ENCODE assay signal across 9 mouse cellular contexts in genomic region chr10:45469027-45469996, GRCm38 (mm10). TPM values are rescaled to one million over a fixed set of nuclear protein-coding genes. Genes with fewer than 3 reads are reported as not detected.
DNase-seq lines count a peak whose midpoint lies in the region; ATAC-seq and TF ChIP-seq lines count a peak whose summit lies in the region.
"Had no signal": no experiment of that assay in that cellular context is flagged by ENCODE, and none has a peak within 500 bp of the region (broad histone marks: within the 10 kb centered on the region; RNA-seq: fewer than 3 reads in every experiment).

No protein-coding gene starts in this region.

- no peaks in the 10 kb centered on the region for H3K36me3 ChIP-seq in lung, postnatal 0 days (ENCODE audit: insufficient read depth, low read length)
- no peaks in the 10 kb centered on the region for H3K36me3 ChIP-seq in forebrain, embryonic 15.5 days
- H3K36me3 ChIP-seq in stomach, embryonic 16.5 days (ENCODE audit: control insufficient read depth, insufficient read depth, low read length), result no peaks in the 10 kb centered on the region

- no peak for TF ChIP-seq CTCF in lung, postnatal 0 days (IDR thresholded peaks at IDR 0.05)

- WGBS in lung, postnatal 0 days, result 2% methylated on average over 21 of the region's 21 CpGs
- WGBS in forebrain, embryonic 15.5 days, result 3% methylated on average over 21 of the region's 21 CpGs
- WGBS in stomach, embryonic 16.5 days, result 2% methylated on average over 21 of the region's 21 CpGs

- H3K9ac ChIP-seq in lung, postnatal 0 days (replicated peaks; ENCODE audit: low read depth), result no peak overlapping the region
- 0 out of 2 replicates have a peak overlapping the region, but pooled peaks have one; percentile 7 for H3K9ac ChIP-seq in forebrain, embryonic 15.5 days (replicated peaks)
- peak overlapping the region; percentile 29; the same call in 1 of the 2 replicates for H3K9ac ChIP-seq in stomach, embryonic 16.5 days (ENCODE audit: low read length)

- TF ChIP-seq EP300 in lung, postnatal 0 days (IDR thresholded peaks at IDR 0.05), result no peak

- H3K9me3 ChIP-seq in lung, postnatal 0 days (ENCODE audit: low read length), result no peaks in the 10 kb centered on the region
- H3K9me3 ChIP-seq in forebrain, embryonic 15.5 days, result no peaks in the 10 kb centered on the region
- no peaks in the 10 kb centered on the region for H3K9me3 ChIP-seq in stomach, embryonic 16.5 days (replicated peaks; ENCODE audit: control insufficient read depth, low read length)

- H3K4me2 ChIP-seq in lung, postnatal 0 days (replicated peaks; ENCODE audit: low read depth, low read length), result peak overlapping the region; percentile 50
- H3K4me2 ChIP-seq in forebrain, embryonic 15.5 days (replicated peaks), result peak overlapping the region; percentile 53
- H3K4me2 ChIP-seq in stomach, embryonic 16.5 days (ENCODE audit: low read depth, low read length), result peak overlapping the region; percentile 60

- H3K27me3 ChIP-seq in lung, postnatal 0 days (replicated peaks; ENCODE audit: insufficient read depth, low read length), result peaks cover 6% of the 10 kb centered on the region; the same call in 1 of the 2 replicates
- peaks cover 27% of the 10 kb centered on the region for H3K27me3 ChIP-seq in forebrain, embryonic 15.5 days
- H3K27me3 ChIP-seq in stomach, embryonic 16.5 days (ENCODE audit: control insufficient read depth, insufficient read depth, low read length), result peaks cover 20% of the 10 kb centered on the region

- no peak for DNase-seq in lung, postnatal 0 days (ENCODE audit: low spot score)
- DNase-seq in lung, postnatal 14 days, result no peak
- peak; percentile 25 for DNase-seq in liver
- DNase-seq in ovary, adult 18-20 months (ENCODE audit: low spot score), result no peak
- no peak for DNase-seq in layer of hippocampus, postnatal 36 days
- DNase-seq in cerebellum, postnatal 25 days, result no peak
- DNase-seq: adrenal gland, postnatal 14 days had no signal

- H3K4me3 ChIP-seq in lung, postnatal 0 days (ENCODE audit: low read depth, low read length), result peak overlapping the region; percentile 33
- H3K4me3 ChIP-seq in forebrain, embryonic 15.5 days, result peak overlapping the region; percentile 38
- peak overlapping the region; percentile 39 for H3K4me3 ChIP-seq in stomach, embryonic 16.5 days (replicated peaks; ENCODE audit: low read length)

- no peaks in the 10 kb centered on the region for H3K4me1 ChIP-seq in lung, postnatal 0 days (ENCODE audit: insufficient read depth, low read depth, low read length)
- peaks cover 17% of the 10 kb centered on the region for H3K4me1 ChIP-seq in forebrain, embryonic 15.5 days
- H3K4me1 ChIP-seq in stomach, embryonic 16.5 days (ENCODE audit: control insufficient read depth, insufficient read depth, low read length), result no peaks in the 10 kb centered on the region

- H3K27ac ChIP-seq in lung, postnatal 0 days (ENCODE audit: low read length), result no peak overlapping the region
- no peak overlapping the region for H3K27ac ChIP-seq in forebrain, embryonic 15.5 days (replicated peaks)
- H3K27ac ChIP-seq in stomach, embryonic 16.5 days (ENCODE audit: low read length), result no peak overlapping the region

- ATAC-seq in lung, postnatal 0 days, result no peak
- ATAC-seq in forebrain, embryonic 15.5 days (replicated peaks), result peak; percentile 67
- no peak for ATAC-seq in stomach, embryonic 16.5 days (ENCODE audit: insufficient read depth, low FRiP score)

RNA-seq across cellular contexts. Expression of gene Lin28b, which starts 16.9 kb away (rescaled TPM):
- 0.05 and 0.12 TPM in 2 replicates for polyA plus RNA-seq in lung, postnatal 0 days (2015; fragmentation: Nextera tagmentation; extraction: Ambion mirVana)
- polyA plus RNA-seq in forebrain, embryonic 15.5 days (2015; fragmentation: Nextera tagmentation; extraction: Ambion mirVana), result 4.0 and 5.0 TPM in 2 replicates
- polyA plus RNA-seq in stomach, embryonic 16.5 days (2015; fragmentation: Nextera tagmentation; extraction: Ambion mirVana), result 0.80 and 1.2 TPM in 2 replicates
- 1 to 10 TPM in 1 of 2 experiments, under 1 TPM in 1; 0.97 to 1.9 TPM for total RNA-seq in layer of hippocampus, postnatal 36 days (2021)
- total RNA-seq: adrenal gland, postnatal 14 days had no signal
